Comparison of ENCODE assay signal across 8 mouse cellular contexts in genomic region chr4:133967866-133968149, GRCm38 (mm10). TPM values are rescaled to one million over a fixed set of nuclear protein-coding genes. Genes with fewer than 3 reads are reported as not detected.
DNase-seq lines count a peak whose midpoint lies in the region; ATAC-seq lines count a peak whose summit lies in the region.

No protein-coding gene starts in this region.

- H3K4me3 ChIP-seq in hindbrain, embryonic 15.5 days, result peak overlapping the region; percentile 63

- peak overlapping the region; percentile 100 for H3K27ac ChIP-seq in hindbrain, embryonic 15.5 days (replicated peaks)

- H3K36me3 ChIP-seq in hindbrain, embryonic 15.5 days, result peaks cover 29% of the 10 kb centered on the region

- ATAC-seq in hindbrain, embryonic 15.5 days (ENCODE audit: low FRiP score, low read depth), result peak; percentile 87

- peak overlapping the region; percentile 97 for H3K9ac ChIP-seq in hindbrain, embryonic 15.5 days

- no peaks in the 10 kb centered on the region for H3K27me3 ChIP-seq in hindbrain, embryonic 15.5 days

- H3K9me3 ChIP-seq in hindbrain, embryonic 15.5 days, result no peaks in the 10 kb centered on the region

- WGBS in hindbrain, embryonic 15.5 days, result under 1% methylated on average over 29 of the region's 29 CpGs

- peak overlapping the region; percentile 92 for H3K4me2 ChIP-seq in hindbrain, embryonic 15.5 days

- peaks cover 40% of the 10 kb centered on the region for H3K4me1 ChIP-seq in hindbrain, embryonic 15.5 days (replicated peaks)

- DNase-seq in T-cell, adult 2 months (ENCODE audit: low spot score), result peak; percentile 88
- DNase-seq in cerebellum, postnatal 25 days, result peak; percentile 92 to 96
- DNase-seq in frontal cortex, postnatal 25 days (ENCODE audit: low spot score in 2 of 2), result peak; percentile 72 to 88
- peak; percentile 89 for DNase-seq in layer of hippocampus, postnatal 36 days
- DNase-seq in lung, postnatal 25 days (ENCODE audit: low spot score), result peak; percentile 90
- peak; percentile 90 for DNase-seq in retina, adult 2 months (ENCODE audit: low read depth, low spot score)
- peak; percentile 90 to 93 for DNase-seq in thymus, postnatal 36 days

RNA-seq across cellular contexts. Expression of gene Hmgn2, which starts 0.6 kb away (rescaled TPM):
- 1,020 and 1,026 TPM in 2 replicates for polyA plus RNA-seq in hindbrain, embryonic 15.5 days (2015; fragmentation: Nextera tagmentation; extraction: Ambion mirVana)
- 100 to 1,000 TPM; 119 to 123 TPM for total RNA-seq in layer of hippocampus, postnatal 36 days (2021)

RNA-seq across cellular contexts. Expression of gene Dhdds, which starts 32.9 kb away (rescaled TPM):
- 44.0 and 46.0 TPM in 2 replicates for polyA plus RNA-seq in hindbrain, embryonic 15.5 days (2015; fragmentation: Nextera tagmentation; extraction: Ambion mirVana)
- 10 to 100 TPM; 57.8 to 62.6 TPM for total RNA-seq in layer of hippocampus, postnatal 36 days (2021)

RNA-seq across cellular contexts. Expression of gene Lin28a, which starts 50.8 kb away (rescaled TPM):
- polyA plus RNA-seq in hindbrain, embryonic 15.5 days (2015; fragmentation: Nextera tagmentation; extraction: Ambion mirVana), result 0.16 and 0.22 TPM in 2 replicates
- total RNA-seq in layer of hippocampus, postnatal 36 days (2021), result not detected

Comparison
In these comparisons a context has a peak if more than half of its experiments do, and no peak if none do; other contexts are left out.
1. Peak in every context shown above with its lines: DNase-seq, ATAC-seq, H3K4me3 ChIP-seq and H3K27ac ChIP-seq.